Mouse (Mus musculus) liver, postnatal 0 days (tissue): ENCODE measurements around the gene Dstn.

Experiments
- CTCF ChIP-seq: sonication (generic); IDR thresholded peaks from 2 replicates; pipeline ENCODE4 v1.5.1; 2016; ENCODE audit warnings: antibody characterized with exemption, low read depth
- EP300 ChIP-seq: IDR thresholded peaks from 2 replicates; pipeline ENCODE4 v1.6.1; 2016; ENCODE audit warnings: antibody characterized with exemption, low read depth, mild to moderate bottlenecking

DNA sequence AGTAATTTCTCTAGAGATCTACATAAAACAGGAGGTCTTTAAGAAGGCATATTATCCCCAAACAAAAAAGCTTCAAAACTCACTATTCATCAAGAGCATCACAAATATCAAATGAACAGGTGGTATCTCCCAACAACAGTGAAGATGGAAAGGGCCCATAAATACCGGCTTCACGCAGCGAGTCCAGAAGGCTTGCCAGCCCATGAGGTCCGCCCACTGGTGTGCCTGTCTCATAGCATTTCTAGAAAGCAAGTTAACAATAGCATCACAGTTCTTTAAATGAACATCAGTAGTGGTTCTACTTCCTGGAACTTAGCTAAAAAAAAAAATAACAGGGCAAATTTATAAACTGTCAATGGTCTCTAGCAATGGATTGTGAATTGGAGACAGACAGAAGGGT is 33.1 kb upstream of the Dstn start:
- TF ChIP-seq CTCF (no peak), EP300 (no peak)
